Mouse (Mus musculus) ES-Bruce4 (cell line): ENCODE results near the gene Fblim1. TPM values are rescaled to one million over a fixed set of nuclear protein-coding genes. Genes with fewer than 3 reads are reported as not detected.

Source experiments
- H3K27ac ChIP-seq: 2 replicates; pipeline ENCODE4 v1.5.1; 2012; ENCODE audit warnings: low read length, inconsistent platforms; ENCODE audit not compliant: insufficient read depth
- H3K27me3 ChIP-seq: 2 replicates; pipeline ENCODE4 v1.6.1; 2012; ENCODE audit warnings: mild to moderate bottlenecking, low read length, inconsistent platforms; ENCODE audit not compliant: control insufficient read depth, poor library complexity, insufficient read depth, severe bottlenecking
- H3K36me3 ChIP-seq: 2 replicates; pipeline ENCODE4 v1.6.1; 2012; ENCODE audit warnings: inconsistent platforms, mild to moderate bottlenecking, low read length, moderate library complexity; ENCODE audit not compliant: control insufficient read depth, poor library complexity, insufficient read depth, severe bottlenecking
- H3K4me1 ChIP-seq: one replicate; pipeline ENCODE4 v1.8.1; 2011; ENCODE audit warnings: low read length; ENCODE audit not compliant: control insufficient read depth, insufficient read depth
- H3K4me3 ChIP-seq: 2 replicates; pipeline ENCODE4 v1.5.1; 2011; ENCODE audit warnings: low read depth, mild to moderate bottlenecking, low read length
- H3K9ac ChIP-seq: 2 replicates; pipeline ENCODE4 v1.6.1; 2012; ENCODE audit warnings: low read depth, mild to moderate bottlenecking, inconsistent platforms; ENCODE audit not compliant: poor library complexity, severe bottlenecking
- H3K9me3 ChIP-seq: replicated peaks from 2 replicates; pipeline ENCODE4 v1.6.1; 2012; ENCODE audit warnings: mild to moderate bottlenecking, low read length, inconsistent platforms; ENCODE audit not compliant: control insufficient read depth, poor library complexity, insufficient read depth, severe bottlenecking
- CTCF ChIP-seq: IDR thresholded peaks from one replicate; pipeline ENCODE4 v1.8.1; 2011; ENCODE audit warnings: low read depth, low read length
- EP300 ChIP-seq: IDR thresholded peaks from 2 replicates; pipeline ENCODE4 v1.6.1; 2011; ENCODE audit warnings: low read depth, low read length; ENCODE audit not compliant: insufficient read depth
- POLR2A ChIP-seq: IDR thresholded peaks from one replicate; pipeline ENCODE4 v1.8.1; 2011; ENCODE audit warnings: low read length; ENCODE audit not compliant: insufficient read depth
- polyA plus RNA-seq: library from polyadenylated mRNA; stranded (reverse); fragments of >200 nt; gene quantifications from 2 replicates; pipeline ENCODE4 v1.2.4, GENCODE M21; 2011; ENCODE audit warnings: low read depth; ENCODE audit not compliant: missing spikeins, insufficient read depth, insufficient read length

Gene Fblim1
- polyA plus RNA-seq, 1 experiment = 73.8 TPM

- TF ChIP-seq CTCF (no peak), EP300 (no peak), POLR2A (no peak)
- Histone ChIP-seq H3K4me3 (no peak within 1 kb of the TSS), H3K4me1 (peaks cover 3% of the 10 kb centered on the region), H3K36me3 (no peaks in the 10 kb centered on the region), H3K9ac (no peak within 1 kb of the TSS), H3K27me3 (no peaks in the 10 kb centered on the region), H3K27ac (no peak within 1 kb of the TSS), H3K9me3 (no peaks in the 10 kb centered on the region)
Observed at GRCm38 (mm10) chr4:141623666-141624065, 17.8 kb upstream of the Fblim1 start, which contains the start of gene Slc25a34. Slc25a34 (minus strand) TSS chr4:141623821.

GRCm38 (mm10) chr4:141623037-141623436, 17.1 kb upstream of the Fblim1 start:
- Histone ChIP-seq H3K9ac (no peak overlapping the region), H3K4me3 (no peak overlapping the region), H3K36me3 (no peaks in the 10 kb centered on the region), H3K9me3 (no peaks in the 10 kb centered on the region), H3K27me3 (no peaks in the 10 kb centered on the region), H3K27ac (no peak overlapping the region), H3K4me1 (peaks cover 3% of the 10 kb centered on the region)
- TF ChIP-seq CTCF (no peak), EP300 (no peak), POLR2A (no peak)

GRCm38 (mm10) chr4:141622580-141622979, 16.7 kb upstream of the Fblim1 start:
- no peak overlapping the region for H3K9ac ChIP-seq

GRCm38 (mm10) chr4:141622091-141622490, 16.2 kb upstream of the Fblim1 start:
- TF ChIP-seq EP300 (no peak), POLR2A (no peak), CTCF (no peak)
- H3K9me3 ChIP-seq = no peaks in the 10 kb centered on the region
- H3K4me1 ChIP-seq = peaks cover 3% of the 10 kb centered on the region
- H3K9ac ChIP-seq = no peak overlapping the region
- H3K4me3 ChIP-seq = no peak overlapping the region
- H3K27me3 ChIP-seq = no peaks in the 10 kb centered on the region
- no peaks in the 10 kb centered on the region for H3K36me3 ChIP-seq
- no peak overlapping the region for H3K27ac ChIP-seq

More at GRCm38 (mm10) chr4:141622580-141622979, 16.7 kb upstream of the Fblim1 start:
- H3K36me3 ChIP-seq = no peaks in the 10 kb centered on the region
- H3K27ac ChIP-seq = no peak overlapping the region
- H3K4me1 ChIP-seq = peaks cover 3% of the 10 kb centered on the region
- TF ChIP-seq CTCF = no peak
- TF ChIP-seq POLR2A = no peak
- TF ChIP-seq EP300 = no peak
- no peaks in the 10 kb centered on the region for H3K27me3 ChIP-seq
- H3K4me3 ChIP-seq = no peak overlapping the region
- no peaks in the 10 kb centered on the region for H3K9me3 ChIP-seq

- no peaks in the 10 kb centered on the region for H3K36me3 ChIP-seq
- H3K9ac ChIP-seq = no peak overlapping the region
- H3K9me3 ChIP-seq = no peaks in the 10 kb centered on the region
- H3K27ac ChIP-seq = no peak overlapping the region
- H3K27me3 ChIP-seq = no peaks in the 10 kb centered on the region
- TF ChIP-seq CTCF (no peak), EP300 (no peak), POLR2A (no peak)
- peaks cover 5% of the 10 kb centered on the region for H3K4me1 ChIP-seq
- no peak overlapping the region for H3K4me3 ChIP-seq
Observed at GRCm38 (mm10) chr4:141621297-141621696, 15.4 kb upstream of the Fblim1 start.

- no peak overlapping the region for H3K9ac ChIP-seq
- H3K27ac ChIP-seq = no peak overlapping the region
- TF ChIP-seq CTCF (no peak), POLR2A (no peak), EP300 (no peak)
- no peaks in the 10 kb centered on the region for H3K36me3 ChIP-seq
- peaks cover 3% of the 10 kb centered on the region for H3K4me1 ChIP-seq
- no peaks in the 10 kb centered on the region for H3K9me3 ChIP-seq
- no peak overlapping the region for H3K4me3 ChIP-seq
- H3K27me3 ChIP-seq = no peaks in the 10 kb centered on the region
Observed at GRCm38 (mm10) chr4:141619299-141619883, 13.5 kb upstream of the Fblim1 start.
